Mouse (Mus musculus) G1E (cell line): ENCODE data around the gene Brd4. TPM values are rescaled to one million over a fixed set of nuclear protein-coding genes. Genes with fewer than 3 reads are reported as not detected.
"Not testable (repeated sequence)": the region's sequence is repeated elsewhere in the genome, so short reads cannot be mapped to it uniquely, and the experiment has no call there.

Experiments
- ATAC-seq: 2 replicates; pipeline ENCODE4 v1.8.0; 2016; ENCODE audit warnings: mild to moderate bottlenecking; ENCODE audit not compliant: insufficient number of reproducible peaks, poor library complexity, low FRiP score, severe bottlenecking; ENCODE audit errors: extremely low read depth
- DNase-seq: peaks from one replicate; pipeline ENCODE4 v3.0.0; 2012; ENCODE audit warnings: low spot score
- H3K27me3 ChIP-seq: 2 replicates; pipeline ENCODE4 v1.6.1; 2012; ENCODE audit warnings: mild to moderate bottlenecking, low read length, inconsistent platforms; ENCODE audit not compliant: insufficient read depth
- H3K36me3 ChIP-seq: replicated peaks from 2 replicates; pipeline ENCODE3; 2012; ENCODE audit warnings: mild to moderate bottlenecking, inconsistent platforms
- H3K4me1 ChIP-seq: 2 replicates; pipeline ENCODE4 v1.6.1; 2012; ENCODE audit warnings: low read depth, low read length, inconsistent platforms, mixed read lengths; ENCODE audit not compliant: insufficient read depth
- H3K4me3 ChIP-seq: 2 replicates; pipeline ENCODE4 v1.5.1; 2012; ENCODE audit warnings: low read depth, mild to moderate bottlenecking, inconsistent platforms, low read length, moderate library complexity, mixed read lengths
- H3K9me3 ChIP-seq: replicated peaks from 2 replicates; pipeline ENCODE4 v1.6.1; 2012; ENCODE audit warnings: inconsistent platforms
- CTCF ChIP-seq: IDR thresholded peaks from 2 replicates; pipeline ENCODE4 v1.5.1; 2012; ENCODE audit warnings: low read depth, low read length, inconsistent platforms, mixed read lengths
- GATA1 ChIP-seq: IDR thresholded peaks from 2 replicates; pipeline ENCODE4 v1.6.1; 2012; ENCODE audit warnings: borderline replicate concordance, low read length, inconsistent platforms, mixed read lengths
- GATA2 ChIP-seq: IDR thresholded peaks from 2 replicates; pipeline ENCODE4 v1.6.1; 2012; ENCODE audit warnings: low read depth, low read length, inconsistent platforms, borderline replicate concordance
- POLR2AphosphoS5 ChIP-seq: IDR thresholded peaks from 2 replicates; pipeline ENCODE4 v1.6.1; 2012; ENCODE audit warnings: low read depth, low read length, inconsistent platforms; ENCODE audit not compliant: insufficient replicate concordance
- TAL1 ChIP-seq: conservative IDR thresholded peaks from 2 replicates; pipeline ENCODE4 v1.6.1; 2012; ENCODE audit warnings: low read depth, low read length, inconsistent platforms, mixed read lengths
- polyA plus RNA-seq: library from polyadenylated mRNA; stranded (reverse); fragments of >175 nt; gene quantifications from 2 replicates; pipeline ENCODE4 v1.2.3, GENCODE M21; 2012
- total RNA-seq, 2 experiments: library from RNA; stranded (forward) in 1 of 2; stranded (reverse) in 1 of 2; fragments of 200-1000 nt in 1 of 2; fragments of >200 nt in 1 of 2; fragmentation: Nextera tagmentation in 1 of 2; gene quantifications; 2 replicates each; pipeline ENCODE4 v1.2.3; 2014 to 2017

The Brd4 gene
- total and polyA plus RNA-seq, 3 experiments, result 11.5 to 269 (median 237) TPM

DNA sequence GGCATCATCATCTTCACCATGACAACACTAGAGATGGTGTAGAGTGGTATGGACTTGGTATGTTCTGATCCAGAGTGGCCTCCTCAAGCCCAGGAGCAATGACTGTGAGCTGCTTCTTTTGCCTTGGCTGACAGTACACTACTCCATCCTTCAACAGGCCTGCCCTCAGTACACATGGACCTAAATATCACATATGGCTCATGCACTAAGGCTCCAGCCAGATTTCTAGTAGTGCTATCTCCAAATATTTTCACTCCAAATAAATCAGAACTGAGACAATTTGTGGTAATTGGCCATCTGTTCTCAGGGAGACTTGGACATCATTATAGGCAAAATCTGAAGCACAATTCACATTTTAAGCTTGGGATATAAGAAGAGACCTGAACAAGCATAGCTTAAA lies 51.3 kb downstream of the Brd4 start:
- Histone ChIP-seq H3K9me3 (no peaks in the 10 kb centered on the region), H3K27me3 (no peaks in the 10 kb centered on the region), H3K36me3 (peaks cover 72% of the 10 kb centered on the region), H3K4me1 (peaks cover 12% of the 10 kb centered on the region), H3K4me3 (no peak overlapping the region)
- no peak for ATAC-seq
- TF ChIP-seq POLR2AphosphoS5 (no peak), TAL1 (no peak), GATA2 (no peak), CTCF (no peak)
- DNase-seq, result no peak

DNA sequence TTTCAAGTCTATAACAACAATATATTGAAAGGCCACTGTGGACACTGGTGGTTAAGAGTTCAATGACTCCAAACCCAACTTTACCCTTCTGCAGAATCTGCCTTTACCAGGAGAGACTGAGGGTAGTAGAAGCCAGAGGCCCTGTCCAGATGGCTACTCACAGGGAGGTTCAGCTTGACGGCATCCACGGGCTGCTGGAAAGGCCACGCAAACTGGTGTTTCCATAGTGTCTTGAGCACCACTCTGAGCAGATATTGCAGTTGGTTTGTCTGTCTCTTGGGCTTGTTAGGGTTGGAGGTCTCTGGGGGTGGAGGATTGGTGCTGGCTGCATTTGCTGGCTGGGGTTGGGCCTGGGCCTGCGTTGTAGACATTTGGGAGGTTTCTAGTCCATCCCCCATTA lies 55.3 kb downstream of the Brd4 start:
- ATAC-seq, result no peak
- Histone ChIP-seq H3K4me1 (peaks cover 6% of the 10 kb centered on the region; the same call in 1 of the 2 replicates), H3K27me3 (no peaks in the 10 kb centered on the region), H3K9me3 (no peaks in the 10 kb centered on the region), H3K4me3 (no peak overlapping the region), H3K36me3 (peaks cover 83% of the 10 kb centered on the region)
- no peak for DNase-seq
- TF ChIP-seq GATA1 (no peak), POLR2AphosphoS5 (no peak), TAL1 (no peak), CTCF (no peak), GATA2 (no peak)

DNA sequence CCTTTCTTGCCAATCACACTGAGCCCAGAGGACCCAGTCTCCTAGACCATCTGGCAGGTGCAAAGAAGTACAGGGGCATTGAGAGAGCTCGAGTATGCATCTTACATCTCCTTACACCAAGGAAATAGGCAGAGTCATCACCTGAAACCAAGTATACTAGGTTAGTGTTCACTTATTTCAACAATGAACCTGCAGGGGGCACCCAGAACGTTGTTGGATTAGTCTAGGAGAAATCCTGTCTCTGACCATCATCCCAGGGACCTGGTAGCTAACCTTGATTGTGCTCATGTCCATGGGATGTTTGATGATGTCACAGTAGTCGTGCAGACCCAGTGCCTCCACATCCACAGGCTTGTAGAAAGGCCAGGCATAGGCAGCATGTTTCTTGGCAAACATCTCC lies 63.6 kb downstream of the Brd4 start:
- DNase-seq (no peak), ATAC-seq (no peak)
- no peak for TF ChIP-seq GATA2
- no peak for TF ChIP-seq POLR2AphosphoS5
- no peak for TF ChIP-seq TAL1
- no peak for TF ChIP-seq GATA1
- no peak for TF ChIP-seq CTCF
- Histone ChIP-seq H3K27me3 (no peaks in the 10 kb centered on the region), H3K4me1 (no peaks in the 10 kb centered on the region), H3K9me3 (no peaks in the 10 kb centered on the region), H3K4me3 (no peak overlapping the region), H3K36me3 (peaks cover 98% of the 10 kb centered on the region)

DNA sequence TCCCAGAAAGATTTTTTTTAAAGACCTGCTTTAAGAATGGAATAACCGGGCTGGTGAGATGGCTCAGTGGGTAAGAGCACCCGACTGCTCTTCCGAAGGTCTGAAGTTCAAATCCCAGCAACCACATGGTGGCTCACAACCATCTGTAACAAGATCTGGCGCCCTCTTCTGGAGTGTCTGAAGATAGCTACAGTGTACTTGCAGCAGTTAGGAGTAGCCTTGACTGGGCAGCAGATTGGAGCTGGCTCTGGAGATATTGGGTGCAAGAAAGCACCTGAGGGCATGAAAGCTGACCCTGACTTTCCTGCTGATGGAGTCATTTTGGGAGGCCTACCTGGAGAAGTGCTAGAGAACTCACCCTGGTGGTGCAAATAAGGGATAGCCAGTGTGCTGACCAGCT lies 68.9 kb downstream of the Brd4 start:
- not testable (repeated sequence) for ATAC-seq, H3K4me3 ChIP-seq, H3K4me1 ChIP-seq, DNase-seq, H3K27me3 ChIP-seq, H3K9me3 ChIP-seq
- H3K36me3 ChIP-seq, result peaks cover 98% of the 10 kb centered on the region

DNA sequence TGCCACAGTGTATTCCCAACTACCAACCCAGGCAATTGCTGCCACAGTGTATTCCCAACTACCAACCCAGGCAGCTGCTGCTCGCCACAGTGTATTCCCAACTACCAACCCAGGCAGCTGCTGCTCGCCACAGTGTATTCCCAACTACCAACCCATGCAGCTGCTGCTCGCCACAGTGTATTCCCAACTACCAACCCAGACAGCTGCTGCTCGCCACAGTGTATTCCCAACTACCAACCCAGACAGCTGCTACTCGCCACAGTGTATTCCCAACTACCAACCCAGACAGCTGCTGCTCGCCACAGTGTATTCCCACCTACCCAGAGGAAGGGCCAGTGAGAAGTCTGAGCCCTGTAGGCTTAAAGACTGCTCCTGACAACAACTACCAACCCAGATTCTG lies 73.0 kb downstream of the Brd4 start:
- peaks cover 100% of the 10 kb centered on the region for H3K36me3 ChIP-seq
- H3K4me1 ChIP-seq, ATAC-seq, H3K4me3 ChIP-seq, H3K9me3 ChIP-seq, DNase-seq, H3K27me3 ChIP-seq: not testable (repeated sequence)

DNA sequence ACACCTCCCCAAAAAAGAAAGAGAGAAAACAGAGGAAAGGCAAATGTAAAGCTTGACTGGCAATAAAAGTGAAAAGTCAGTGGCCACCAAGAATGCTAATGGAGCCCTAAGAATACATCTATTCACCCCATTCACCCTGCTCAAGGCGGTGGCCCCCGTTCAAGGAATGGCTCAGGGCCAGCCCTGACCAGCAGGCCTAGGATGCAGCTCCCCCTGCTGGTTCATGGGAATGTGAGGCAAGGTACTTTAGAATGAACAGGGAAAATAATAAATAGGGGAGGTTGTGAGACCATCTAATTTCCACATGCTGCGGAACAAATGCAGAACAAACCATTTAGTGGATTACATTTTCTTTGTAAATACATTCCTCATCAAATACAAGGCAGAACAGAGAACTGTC lies 74.8 kb downstream of the Brd4 start:
- Histone ChIP-seq H3K9me3 (no peaks in the 10 kb centered on the region), H3K27me3 (no peaks in the 10 kb centered on the region), H3K4me3 (no peak overlapping the region), H3K36me3 (peaks cover 99% of the 10 kb centered on the region), H3K4me1 (no peaks in the 10 kb centered on the region)
- no peak for TF ChIP-seq POLR2AphosphoS5
- TF ChIP-seq CTCF, result peak; percentile 57
- DNase-seq (peak; percentile 44), ATAC-seq (peak; percentile 28; the same call in 1 of the 2 replicates)

DNA sequence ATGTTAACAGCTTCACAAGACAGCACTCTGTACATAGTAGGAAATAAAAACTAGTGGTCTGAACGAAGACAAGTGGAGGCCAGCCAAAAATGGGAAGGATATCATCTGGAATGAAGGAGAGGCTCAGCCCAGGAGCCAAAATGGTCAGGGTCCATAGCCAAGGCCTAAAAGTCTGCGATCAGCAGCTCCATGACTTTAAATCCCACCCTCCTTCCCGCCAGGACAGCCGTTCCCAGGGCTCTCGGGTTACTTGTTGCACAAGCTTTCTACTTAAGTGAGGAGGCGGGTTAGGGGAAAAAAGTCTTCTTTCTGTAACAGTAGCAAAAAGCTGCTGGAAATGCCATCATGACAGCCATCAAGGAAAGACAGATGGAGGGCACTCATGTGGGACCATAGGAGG lies 75.4 kb downstream of the Brd4 start:
- H3K9me3 ChIP-seq, result no peaks in the 10 kb centered on the region
- ATAC-seq (no peak), DNase-seq (no peak)
- H3K27me3 ChIP-seq, result no peaks in the 10 kb centered on the region
- no peak overlapping the region for H3K4me3 ChIP-seq
- TF ChIP-seq POLR2AphosphoS5, result no peak
- no peak for TF ChIP-seq GATA1
- TF ChIP-seq TAL1, result no peak
- TF ChIP-seq GATA2, result no peak
- TF ChIP-seq CTCF, result no peak
- H3K36me3 ChIP-seq, result peaks cover 99% of the 10 kb centered on the region
- H3K4me1 ChIP-seq, result peaks cover 2% of the 10 kb centered on the region; the same call in 1 of the 2 replicates
